Mouse (Mus musculus) heart, adult 8-10 months (tissue): Measurements from ENCODE around the gene Myo1h. TPM values are rescaled to one million over a fixed set of nuclear protein-coding genes. Genes with fewer than 3 reads are reported as not detected.

Experiments used
- DNase-seq: peaks from one replicate; pipeline ENCODE4 v3.0.0; 2022; ENCODE audit warnings: low spot score
- total RNA-seq, 4 experiments: library from RNA; stranded (reverse); gene quantifications; 2 replicates each; pipeline ENCODE4 v1.2.4; 2022

Myo1h gene
- total RNA-seq, 4 experiments from 2014 or later: 0.19 to 0.31 (median 0.22) TPM

DNA sequence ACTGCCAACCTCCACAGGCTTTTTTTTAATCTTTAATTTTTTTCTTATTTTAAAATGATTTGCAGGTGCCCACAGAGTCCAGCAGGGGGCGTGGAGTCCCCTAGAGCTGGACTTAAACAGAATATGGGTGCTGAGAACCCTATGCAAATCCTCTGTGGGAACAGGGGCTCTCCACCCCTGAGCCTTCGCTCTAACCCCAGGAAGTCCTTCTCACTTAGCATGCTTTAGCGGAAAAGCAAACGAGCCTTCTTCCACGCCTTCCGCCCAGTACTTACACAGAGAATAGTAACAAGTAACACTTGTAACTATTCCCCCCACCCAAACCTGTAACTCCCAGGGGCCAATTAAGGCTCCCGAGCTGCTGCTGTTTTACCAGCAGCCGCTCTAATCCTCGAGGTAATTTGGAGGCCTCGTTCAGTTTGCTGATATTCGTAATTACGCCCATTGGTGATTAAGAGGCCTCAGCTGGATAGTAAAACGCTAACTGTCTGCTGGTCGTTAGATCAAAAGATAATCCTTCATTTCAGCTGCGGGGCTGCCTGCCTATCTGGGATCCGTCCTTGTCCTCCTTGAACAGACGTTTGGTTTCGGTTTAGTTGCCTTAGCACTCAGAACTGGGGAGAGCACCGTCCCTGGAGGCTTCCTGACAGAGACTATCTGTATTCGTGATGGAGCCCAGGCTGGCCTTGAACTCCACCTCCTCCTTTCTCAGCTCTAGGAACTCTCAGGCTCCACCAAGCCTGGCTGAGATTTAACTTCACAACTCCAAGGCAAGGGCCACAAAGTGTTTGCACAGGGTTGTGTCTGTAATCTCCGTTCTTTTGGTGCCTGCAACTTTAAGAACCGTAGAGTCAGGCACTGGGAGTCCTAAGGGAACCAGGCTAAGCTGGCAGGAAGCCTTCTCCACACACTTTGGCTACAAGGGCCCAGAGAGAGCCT lies 8.0 kb downstream of the Myo1h start:
- peak; percentile 23 for DNase-seq

DNA sequence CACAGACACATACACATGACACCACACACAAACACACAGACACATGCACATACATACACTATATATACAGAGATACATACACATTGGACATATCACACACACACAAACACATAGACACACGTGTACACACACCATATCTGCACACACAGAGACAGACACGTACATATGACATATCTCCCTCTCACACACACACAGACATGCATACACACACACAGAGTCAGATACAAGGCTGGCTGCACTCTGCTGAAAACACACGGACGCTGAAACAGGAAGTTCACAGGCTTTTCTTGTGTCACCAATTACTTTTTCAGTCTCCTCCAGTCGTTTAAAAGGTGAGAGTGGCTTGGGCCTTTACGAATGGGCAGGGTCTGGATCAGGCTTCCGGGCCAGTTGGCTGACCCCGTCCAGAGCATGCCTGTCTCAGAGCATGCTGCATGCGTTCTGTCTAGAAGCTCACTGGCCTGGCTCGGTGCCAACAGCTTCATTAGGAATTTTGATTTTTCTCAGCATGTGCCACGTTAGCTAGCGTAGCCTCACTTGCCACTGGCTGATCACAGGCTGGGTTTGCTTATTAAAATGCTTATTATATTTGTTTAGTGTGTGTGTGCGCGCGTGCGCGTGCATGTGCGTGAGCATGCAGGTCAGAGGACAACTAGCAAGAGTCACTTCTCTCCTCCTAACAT lies 9.4 kb downstream of the Myo1h start:
- DNase-seq: no peak

DNA sequence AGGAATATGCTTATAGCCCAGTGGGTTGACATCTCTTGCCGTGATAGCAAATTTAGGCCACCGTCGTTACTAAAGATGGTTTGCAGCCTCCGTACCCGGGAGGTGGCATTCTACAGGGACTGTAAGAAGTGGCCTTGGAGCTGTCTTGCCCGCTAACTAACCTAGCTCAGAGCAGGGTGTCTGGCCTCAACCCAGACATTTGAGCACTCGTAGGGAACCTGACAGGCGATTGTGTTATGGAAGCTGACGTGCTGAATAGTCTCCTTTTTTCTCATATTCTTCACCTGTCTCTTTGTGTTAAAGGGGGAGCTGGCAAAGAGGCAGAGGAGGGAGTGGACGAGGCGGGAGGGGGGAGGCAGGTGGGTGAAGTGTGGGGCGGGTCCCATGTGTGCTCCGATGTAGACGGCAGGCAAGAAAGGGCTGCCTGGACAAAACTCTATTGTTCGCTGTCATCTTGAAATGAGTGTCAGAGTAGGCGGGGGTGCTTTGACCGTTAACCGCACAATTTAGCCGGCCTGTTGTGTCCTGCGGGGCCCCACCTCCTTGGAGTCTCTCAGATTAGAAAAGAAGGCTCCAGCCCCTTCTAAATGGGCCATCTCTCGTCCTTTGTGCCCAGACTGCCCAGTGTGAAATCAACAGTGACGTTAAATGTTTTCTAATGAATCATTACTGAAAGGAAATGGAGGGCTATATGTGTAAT lies 10.3 kb downstream of the Myo1h start:
- no peak for DNase-seq

DNA sequence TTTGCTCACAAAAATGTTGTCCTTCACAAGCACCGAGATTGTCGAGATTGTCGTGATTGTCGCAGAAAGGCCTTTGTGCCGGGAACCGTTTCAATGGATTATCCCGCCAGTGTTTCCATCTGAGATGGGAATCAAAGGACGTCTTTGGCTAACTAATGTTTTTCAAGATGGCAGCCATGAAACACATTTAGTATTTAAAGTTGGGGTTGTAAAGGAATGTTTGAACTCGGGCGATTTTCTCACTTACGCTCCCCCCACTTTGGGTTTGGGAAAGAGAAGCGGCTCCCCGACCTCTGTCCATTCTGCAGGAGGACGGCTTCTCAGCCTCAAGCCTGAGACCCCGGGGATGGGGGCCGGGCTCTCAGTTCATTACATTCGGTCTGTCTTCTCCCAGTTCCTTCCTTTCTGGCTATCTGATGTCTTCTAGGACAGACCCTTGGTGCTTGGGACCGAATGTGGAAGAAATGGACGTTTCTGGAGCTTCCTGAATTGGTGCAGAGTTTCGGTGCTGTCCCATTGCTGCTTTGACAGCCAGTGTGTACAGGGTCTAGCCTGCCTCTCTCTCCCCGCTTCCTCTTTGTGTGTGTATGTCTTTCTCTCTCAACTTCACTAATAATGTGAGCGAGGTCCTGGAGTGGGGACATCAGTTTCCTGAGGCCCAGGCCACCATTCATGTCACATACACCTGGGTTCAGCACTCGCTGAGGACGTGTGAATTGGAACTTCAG lies 11.1 kb downstream of the Myo1h start:
- no peak for DNase-seq

DNA sequence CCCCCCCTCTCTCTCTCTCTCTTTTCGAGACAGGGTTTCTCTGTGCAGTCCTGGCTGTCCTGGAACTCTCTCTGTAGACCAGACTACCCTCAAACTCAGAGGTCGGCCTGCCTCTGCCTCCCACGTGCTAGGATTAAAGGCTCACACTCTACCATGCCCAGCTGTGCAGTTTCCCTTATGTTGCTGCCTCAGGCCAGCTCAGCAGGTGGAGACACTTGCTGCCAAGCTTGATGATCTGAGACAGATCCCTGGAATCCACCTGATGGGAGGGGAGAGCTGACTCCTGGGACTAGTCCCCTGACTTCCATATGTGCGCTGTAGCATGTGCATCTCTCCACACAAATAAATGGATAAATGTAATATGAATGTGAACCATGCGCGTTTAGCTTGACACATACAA lies 14.2 kb downstream of the Myo1h start:
- DNase-seq: no peak

DNA sequence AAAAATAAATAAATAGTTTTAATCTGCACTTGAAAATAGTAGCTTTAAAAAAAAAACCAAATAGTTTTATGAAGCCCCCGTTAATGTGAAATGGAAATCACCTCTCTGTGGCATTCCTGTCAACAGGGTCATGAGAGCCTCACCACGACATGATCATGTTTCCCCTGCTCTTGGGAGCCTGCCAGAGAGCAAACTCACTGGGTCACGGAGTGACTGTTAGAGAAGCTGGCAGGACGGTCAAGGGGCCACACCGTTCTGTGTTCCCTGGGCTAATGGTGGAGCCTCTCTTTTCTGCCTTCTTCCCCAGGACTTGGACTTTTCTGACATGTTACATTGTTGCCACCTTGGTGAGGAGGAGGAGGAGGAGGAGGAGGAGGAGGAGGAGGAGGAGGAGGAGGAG lies 17.5 kb downstream of the Myo1h start:
- DNase-seq: no peak

DNA sequence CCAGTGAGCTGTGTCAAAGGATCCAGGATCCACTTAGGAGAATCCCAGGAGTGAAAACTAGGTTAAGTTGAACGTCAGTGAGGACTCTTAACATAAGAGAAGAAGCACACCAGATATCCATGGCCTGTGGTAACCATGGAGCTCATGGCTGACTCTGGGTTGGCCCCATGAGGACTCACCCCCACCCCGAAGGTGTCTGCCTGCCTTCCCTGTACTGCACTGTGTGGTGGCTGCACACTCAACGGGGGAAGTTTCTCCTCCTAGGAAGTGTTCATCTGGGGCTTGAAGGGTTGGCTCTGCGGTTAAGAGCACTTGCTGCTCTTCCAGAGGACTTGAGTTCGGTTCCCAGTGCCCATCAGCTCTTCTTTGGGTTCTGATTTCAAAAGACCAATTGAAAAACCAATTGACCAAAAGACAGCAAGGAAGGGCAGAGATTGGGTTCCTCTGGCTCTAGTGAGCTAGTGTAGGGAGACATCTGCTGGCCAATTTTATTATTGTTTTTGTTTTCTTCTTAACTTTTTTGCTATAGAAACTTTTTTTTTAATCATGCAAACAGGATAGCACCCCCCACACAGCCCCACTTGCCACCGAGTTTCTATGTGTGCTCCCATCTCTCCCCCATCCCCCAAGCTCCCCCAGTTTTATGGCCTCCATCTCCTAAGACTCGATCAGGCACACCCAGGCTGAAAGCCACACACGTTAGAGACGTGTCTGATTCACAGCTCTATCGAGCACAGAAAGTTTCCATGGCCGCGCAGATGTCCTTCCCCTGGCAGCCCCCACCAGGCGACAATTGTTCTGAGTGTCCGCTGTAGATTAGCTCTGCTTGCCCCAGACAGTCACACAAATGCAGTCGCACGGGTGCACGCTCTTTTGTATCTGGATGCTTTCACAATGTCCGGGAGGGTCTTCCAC lies 20.1 kb downstream of the Myo1h start:
- DNase-seq: peak; percentile 62

DNA sequence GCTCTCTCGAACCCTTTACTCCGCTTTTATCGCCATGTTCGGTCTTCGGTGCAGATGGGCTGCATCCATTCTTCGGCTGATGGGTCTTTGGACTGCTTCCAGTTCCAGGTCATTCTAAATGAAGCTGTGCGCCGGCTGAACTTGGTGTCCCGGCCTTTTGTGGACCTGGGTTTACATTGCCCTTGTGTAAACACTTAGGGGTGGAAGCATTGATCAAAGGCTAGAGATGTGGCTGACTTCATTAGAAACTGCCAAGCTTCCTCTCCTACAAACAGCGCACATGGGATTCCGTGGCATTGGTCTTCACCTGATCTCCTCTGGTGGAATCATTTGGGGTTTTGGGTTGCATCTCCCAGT lies 20.7 kb downstream of the Myo1h start:
- DNase-seq: no peak

DNA sequence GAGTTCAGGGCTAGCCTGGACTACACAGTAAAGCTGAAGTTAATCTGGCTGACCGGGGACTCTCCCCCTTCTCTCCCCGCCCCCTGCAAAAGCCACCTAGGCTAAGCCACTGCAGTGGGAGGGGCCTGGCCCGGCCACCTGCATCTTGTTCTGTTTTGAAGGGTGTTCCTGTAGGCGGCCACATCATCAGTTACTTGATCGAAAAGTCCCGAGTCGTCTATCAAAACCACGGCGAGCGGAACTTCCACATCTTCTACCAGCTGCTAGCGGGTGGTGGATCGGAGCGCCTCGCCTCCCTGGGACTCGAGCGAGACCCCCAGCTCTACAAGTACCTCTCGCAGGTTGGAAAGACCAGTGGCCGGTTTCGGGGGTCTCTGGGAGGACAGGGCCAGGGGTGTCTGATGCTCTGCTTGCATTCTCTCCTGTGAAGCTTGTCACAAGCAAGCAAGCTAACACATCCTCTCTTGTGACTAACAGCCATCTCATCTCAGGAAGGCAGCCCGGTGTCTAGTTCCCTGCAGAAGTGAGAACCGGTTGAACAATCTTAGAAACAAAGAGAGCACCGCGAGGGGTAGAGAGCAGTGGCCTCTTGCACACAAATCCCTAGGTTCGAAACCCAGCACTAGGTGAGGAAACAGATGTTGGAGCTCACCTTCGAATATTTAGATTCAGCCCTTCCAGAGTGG lies 34.3 kb downstream of the Myo1h start:
- DNase-seq: no peak

DNA sequence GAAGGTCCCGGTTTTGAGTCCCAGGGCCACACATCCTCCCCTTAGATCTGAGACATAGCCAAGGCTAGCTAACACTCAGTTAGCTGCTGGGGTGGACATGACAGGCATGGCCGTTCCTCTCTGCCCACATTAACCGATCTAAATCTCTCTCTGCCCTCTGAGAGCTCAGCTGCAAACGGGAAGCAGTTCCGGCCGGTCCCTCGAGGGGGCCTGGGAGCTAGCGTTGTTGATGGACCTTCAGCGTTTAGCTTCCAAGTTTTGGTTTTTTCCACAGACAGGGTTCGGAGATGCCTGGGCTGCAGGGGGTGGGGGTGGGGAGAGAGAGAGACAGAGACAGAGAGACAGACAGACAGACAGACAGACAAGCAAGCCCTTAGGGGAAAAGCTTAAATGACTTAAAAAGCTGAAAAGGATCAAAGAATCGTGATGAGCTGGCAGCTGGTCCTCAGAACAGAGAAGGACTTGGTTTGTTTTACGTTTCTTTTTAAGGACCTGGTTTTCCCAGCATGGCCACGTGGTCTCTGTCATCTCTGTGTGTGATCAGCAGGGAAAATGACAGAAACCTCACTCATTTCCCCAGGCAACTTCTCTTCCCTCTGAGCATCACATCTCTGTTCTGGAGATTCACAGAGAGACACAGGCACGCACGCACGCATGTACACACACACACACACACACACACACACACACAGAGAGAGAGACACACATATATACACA lies 35.0 kb downstream of the Myo1h start:
- no peak for DNase-seq

DNA sequence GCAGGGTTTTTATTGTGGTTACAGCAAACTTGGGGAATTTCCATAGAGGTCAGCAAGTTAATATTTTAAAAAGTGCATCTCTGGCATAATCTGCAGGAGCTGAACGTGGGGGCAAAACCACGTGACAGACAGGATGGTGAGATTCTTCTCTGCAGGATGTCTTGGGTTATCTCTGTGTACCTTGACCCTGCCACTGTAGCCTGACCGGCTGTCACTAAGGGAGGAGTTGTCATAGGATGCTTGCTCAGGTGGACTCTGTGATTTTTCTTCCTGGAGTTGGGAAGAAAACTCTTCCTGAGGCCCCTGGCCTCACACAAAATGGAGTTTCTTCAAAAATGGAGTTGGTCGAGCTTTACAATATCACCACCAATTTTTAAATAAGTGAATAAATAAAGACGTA lies 54.0 kb downstream of the Myo1h start:
- no peak for DNase-seq

DNA sequence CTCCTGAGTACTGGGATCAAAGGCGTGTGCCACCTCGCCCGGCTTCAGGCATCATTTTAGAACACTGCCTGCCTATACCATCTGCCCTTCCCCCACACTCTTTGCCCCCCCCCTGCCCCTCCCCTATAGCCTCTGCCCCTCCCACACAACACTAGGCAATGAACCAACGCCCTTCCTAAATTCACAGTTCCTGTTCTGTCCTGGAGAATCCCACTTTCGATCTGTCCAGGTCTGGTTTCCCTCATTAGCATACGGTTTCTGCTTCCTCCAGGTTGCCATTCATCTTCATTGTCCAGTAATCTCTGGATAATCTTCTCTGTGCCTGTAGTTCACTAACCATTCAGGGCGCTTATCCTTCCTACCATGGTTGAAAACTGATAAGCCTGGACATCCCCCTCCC lies 54.6 kb downstream of the Myo1h start:
- DNase-seq: no peak

DNA sequence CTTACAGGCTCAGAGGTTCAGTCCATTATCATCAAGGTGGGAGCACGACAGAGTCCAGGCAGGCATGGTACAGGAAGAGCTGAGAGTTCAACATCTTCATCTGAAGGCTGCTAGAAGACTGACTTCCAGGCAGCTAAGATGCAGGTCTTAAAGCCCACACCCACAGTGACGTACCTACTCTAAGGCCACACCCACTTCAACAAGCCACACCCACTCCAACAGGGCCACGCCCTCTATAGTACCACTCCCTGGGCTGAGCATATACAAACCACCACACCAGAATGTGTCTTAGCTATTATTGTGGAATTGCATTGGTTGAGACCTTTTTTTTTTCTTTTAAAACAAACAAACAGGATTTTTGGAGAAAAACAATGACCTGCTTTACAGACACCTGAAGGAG lies 56.6 kb downstream of the Myo1h start:
- DNase-seq: no peak

DNA sequence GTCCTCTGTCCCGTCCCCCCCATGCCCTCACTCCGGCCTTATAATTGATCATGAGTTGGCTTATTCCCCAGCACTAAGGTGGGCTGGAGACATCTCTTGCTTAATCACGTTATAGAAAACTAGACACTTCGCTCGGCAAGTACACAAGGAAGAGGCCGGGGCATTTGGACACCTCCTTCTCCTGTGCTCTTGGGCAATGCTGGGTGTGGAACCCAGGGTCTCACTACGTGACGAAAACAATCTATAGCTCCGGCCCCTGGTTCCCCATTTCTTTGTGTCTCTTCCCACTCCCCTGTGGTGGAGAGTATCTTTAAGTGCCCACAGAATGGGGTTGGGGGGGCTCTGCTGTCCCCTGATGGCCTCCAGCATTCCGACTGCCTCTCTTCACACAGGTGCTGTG lies 58.0 kb downstream of the Myo1h start:
- DNase-seq: no peak

DNA sequence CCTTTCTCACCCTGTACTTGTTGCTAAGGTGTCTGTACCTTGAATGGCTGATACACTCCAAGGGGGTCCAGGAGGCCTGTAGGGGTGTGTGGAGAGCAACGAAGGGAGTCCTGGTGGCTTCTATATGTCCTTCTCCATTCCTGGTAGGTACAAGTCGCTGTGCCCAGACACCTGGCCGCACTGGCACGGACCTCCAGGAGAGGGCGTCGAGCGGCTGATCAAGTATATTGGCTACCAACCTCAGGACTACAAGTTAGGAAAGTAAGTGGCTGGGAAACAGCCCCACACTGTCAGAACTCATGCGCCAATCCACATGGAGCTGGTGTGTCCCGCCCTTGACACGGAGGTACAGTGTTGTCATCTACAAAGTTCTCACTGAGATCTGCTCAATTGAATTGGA lies 62.5 kb downstream of the Myo1h start:
- DNase-seq: no peak

DNA sequence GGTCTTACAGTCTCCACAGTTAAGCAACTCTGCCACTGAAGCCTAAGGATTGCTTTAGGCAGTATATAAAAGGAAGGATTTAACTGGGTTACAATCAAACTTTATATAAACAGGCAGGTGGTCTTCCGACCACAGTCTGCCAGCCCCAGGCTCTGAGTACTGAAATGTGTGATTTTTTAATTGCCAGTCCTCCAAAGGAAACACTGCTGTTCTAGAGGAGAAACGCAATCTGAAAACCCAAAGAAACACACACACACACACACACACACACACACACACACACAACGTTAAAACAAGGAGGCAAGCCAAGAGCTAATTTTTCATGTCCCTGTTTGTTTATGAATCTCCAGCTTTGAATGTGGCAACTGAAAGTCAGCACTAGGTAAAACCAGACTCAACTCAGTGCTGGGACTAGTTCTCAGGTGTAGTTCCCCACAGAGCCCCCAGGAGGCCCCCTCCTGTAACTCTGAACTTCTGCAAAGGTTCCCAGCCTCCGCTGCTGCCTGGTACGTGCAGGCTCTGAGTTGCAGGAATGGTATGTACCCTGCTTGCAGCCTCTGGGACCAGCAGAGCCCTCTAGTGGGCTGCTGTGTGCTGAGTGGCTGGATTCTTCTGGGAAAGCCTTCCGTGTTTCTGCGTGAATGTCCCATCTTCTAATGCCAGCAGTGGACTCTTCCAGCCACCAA lies 67.4 kb downstream of the Myo1h start:
- DNase-seq: peak; percentile 81

DNA sequence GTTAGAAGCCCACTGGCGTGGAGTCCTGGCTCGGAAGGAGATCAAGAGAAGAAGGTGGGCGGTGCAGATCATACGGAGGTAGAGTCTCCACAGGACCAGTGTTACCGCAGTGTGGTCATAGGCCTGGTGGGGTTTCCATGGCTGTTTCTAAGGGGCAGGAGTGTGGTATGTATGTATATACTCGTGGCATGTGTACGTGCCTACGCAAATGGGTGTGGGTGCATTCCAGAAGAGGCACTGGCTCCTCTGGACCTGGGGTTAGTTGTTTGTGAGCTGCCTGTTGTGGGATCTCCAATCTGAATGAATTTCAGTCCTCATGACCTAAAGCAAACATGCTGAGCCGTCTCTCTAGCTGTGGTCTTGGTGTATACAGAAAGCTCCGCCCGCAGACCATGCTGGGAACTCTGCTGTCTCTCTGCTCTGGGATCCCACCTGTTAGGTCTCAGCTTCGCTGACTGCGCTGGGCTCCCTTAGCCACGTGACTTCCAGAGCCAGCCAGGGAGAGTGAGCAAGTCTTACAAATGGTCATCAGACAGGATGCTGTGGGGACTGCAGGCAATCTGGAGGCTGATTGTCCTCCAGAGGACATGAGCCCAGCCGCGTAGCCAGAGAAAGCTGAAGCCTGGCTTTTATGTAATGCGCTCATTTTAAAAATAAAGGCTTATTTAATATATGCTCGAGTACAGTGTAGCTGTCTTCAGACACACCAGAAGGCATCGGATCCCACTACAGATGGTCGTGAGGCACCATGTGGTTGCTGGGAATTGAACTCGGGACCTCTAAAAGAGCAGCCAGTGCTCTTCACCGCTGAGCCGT lies 68.2 kb downstream of the Myo1h start:
- no peak for DNase-seq

DNA sequence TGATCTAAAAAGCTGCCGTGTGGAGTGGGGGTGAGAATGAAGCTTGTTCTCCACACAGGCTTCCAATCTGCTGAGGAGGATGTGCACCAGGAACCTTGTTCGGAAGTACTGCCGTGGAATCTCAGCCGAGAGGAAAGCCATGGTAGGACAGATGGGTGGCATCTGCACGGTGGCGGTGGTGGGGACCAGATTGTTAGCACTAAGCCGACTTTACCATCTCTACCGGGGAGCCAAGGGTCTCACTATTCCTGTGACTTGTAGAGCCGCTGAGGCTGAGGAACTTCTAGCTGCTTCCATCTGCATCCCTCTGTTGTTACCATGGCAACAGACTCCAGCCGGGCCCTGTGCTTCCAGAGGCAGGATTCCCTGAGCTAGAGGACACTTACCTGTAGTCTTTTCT lies 69.9 kb downstream of the Myo1h start:
- DNase-seq: no peak
